In the genomic region with DNA sequence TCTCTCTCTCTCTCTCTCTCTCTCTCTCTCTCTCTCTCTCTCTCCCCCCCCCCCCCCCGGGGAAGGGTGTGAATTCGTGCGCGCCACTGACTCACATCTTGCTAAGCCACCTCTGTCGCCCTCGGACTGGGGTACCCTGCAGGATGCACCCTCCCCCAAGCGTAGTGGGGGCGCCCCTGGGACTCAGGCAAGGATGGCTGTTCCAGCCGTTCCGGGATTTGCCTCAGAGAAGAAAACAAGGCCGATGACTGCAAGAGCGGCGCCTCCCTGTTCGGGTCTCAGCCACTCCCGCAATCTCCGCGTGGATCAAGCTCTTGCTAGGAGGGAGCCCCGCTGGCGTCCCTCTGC, we compare ENCODE assay signal across 8 mouse cellular contexts. TPM values are rescaled to one million over a fixed set of nuclear protein-coding genes. Genes with fewer than 3 reads are reported as not detected.
DNase-seq lines count a peak whose midpoint lies in the region; ATAC-seq lines count a peak whose summit lies in the region.

No protein-coding gene starts in this region.

- H3K4me3 ChIP-seq in liver, embryonic 11.5 days (ENCODE audit: low read depth, low read length): peak overlapping the region; percentile 54
- peak overlapping the region; percentile 39 for H3K4me3 ChIP-seq in neural tube, embryonic 12.5 days

- peaks cover 64% of the 10 kb centered on the region for H3K27me3 ChIP-seq in liver, embryonic 11.5 days (replicated peaks; ENCODE audit: control insufficient read depth, insufficient read depth, low read length)
- peaks cover 30% of the 10 kb centered on the region for H3K27me3 ChIP-seq in neural tube, embryonic 12.5 days (replicated peaks)

- no peaks in the 10 kb centered on the region for H3K36me3 ChIP-seq in liver, embryonic 11.5 days (ENCODE audit: control insufficient read depth, insufficient read depth, low read length)
- no peaks in the 10 kb centered on the region for H3K36me3 ChIP-seq in neural tube, embryonic 12.5 days

- peaks cover 11% of the 10 kb centered on the region for H3K4me1 ChIP-seq in liver, embryonic 11.5 days (replicated peaks; ENCODE audit: control insufficient read depth, insufficient read depth, low read length)
- peaks cover 25% of the 10 kb centered on the region for H3K4me1 ChIP-seq in neural tube, embryonic 12.5 days

- H3K4me2 ChIP-seq in liver, embryonic 11.5 days: peak overlapping the region; percentile 69
- peak overlapping the region; percentile 63 for H3K4me2 ChIP-seq in neural tube, embryonic 12.5 days (replicated peaks)

- H3K27ac ChIP-seq in liver, embryonic 11.5 days (ENCODE audit: low read depth, low read length): peak overlapping the region; percentile 79
- H3K27ac ChIP-seq in neural tube, embryonic 12.5 days: no peak overlapping the region; the same call in 1 of the 2 replicates

- WGBS in liver, embryonic 11.5 days: 4% methylated on average over 13 of the region's 19 CpGs
- 5% methylated on average over 18 of the region's 19 CpGs for WGBS in neural tube, embryonic 12.5 days

- no peaks in the 10 kb centered on the region for H3K9me3 ChIP-seq in liver, embryonic 11.5 days (ENCODE audit: control insufficient read depth, low read length)
- H3K9me3 ChIP-seq in neural tube, embryonic 12.5 days: no peaks in the 10 kb centered on the region

- DNase-seq in adrenal gland, adult 18-20 months (ENCODE audit: low spot score in 2 of 2): peak; percentile 32 to 43
- no peak for DNase-seq in adrenal gland, adult 8-10 months
- peak; percentile 48 for DNase-seq in right cerebral cortex, adult 18-20 months
- DNase-seq in right cerebral cortex, postnatal 36 days (ENCODE audit: low spot score in 2 of 2): no peak
- peak; percentile 49 to 56 for DNase-seq in heart, postnatal 10 days
- peak; percentile 56 for DNase-seq in liver, embryonic 11.5 days (ENCODE audit: low spot score)
- DNase-seq in thymus, postnatal 4 days: peak; percentile 72

- ATAC-seq in liver, embryonic 11.5 days (replicated peaks; ENCODE audit: low FRiP score): no peak
- 0 out of 2 replicates have a peak, but pooled peaks have one; percentile 17 for ATAC-seq in neural tube, embryonic 12.5 days (ENCODE audit: low FRiP score, low read depth)

- intact Hi-C loops in heart, postnatal 10 days (cut with DNase I): loop anchor here (5.0 kb wide), 1 partner anchor 352 kb away; no protein-coding TSS in a partner anchor

- peak overlapping the region; percentile 63 for H3K9ac ChIP-seq in liver, embryonic 11.5 days (ENCODE audit: low read depth, low read length)
- peak overlapping the region; percentile 65 for H3K9ac ChIP-seq in neural tube, embryonic 12.5 days

RNA-seq across cellular contexts. Expression of gene Bcor, which starts 0.6 kb away (rescaled TPM):
- total RNA-seq in adrenal gland, adult 18-20 months (2021): 10 to 100 TPM; 12.7 to 16.5 TPM
- 10 to 100 TPM; 15.7 to 26.8 (median 19.2) TPM for total RNA-seq in adrenal gland, adult 8-10 months (2022)
- total RNA-seq in heart, postnatal 10 days (2021): 10 to 100 TPM; 26.4 to 38.5 TPM
- 14.5 and 14.8 TPM in 2 replicates for polyA plus RNA-seq in liver, embryonic 11.5 days (2014; fragmentation: Nextera tagmentation; extraction: Ambion mirVana)
- polyA plus RNA-seq in neural tube, embryonic 12.5 days (2016; fragmentation: Nextera tagmentation; extraction: Ambion mirVana): 23.0 and 23.2 TPM in 2 replicates

Comparison
In these comparisons a context has a peak if more than half of its experiments do, and no peak if none do; other contexts are left out.
1. DNase-seq: peak in adrenal gland, adult 18-20 months (2 of 2), right cerebral cortex, adult 18-20 months (single experiment), heart, postnatal 10 days (2 of 2), liver, embryonic 11.5 days (single experiment) and thymus, postnatal 4 days (single experiment); none in adrenal gland, adult 8-10 months (single experiment) and right cerebral cortex, postnatal 36 days (0 of 2).